Mouse (Mus musculus) G1E (cell line): Measurements from ENCODE around the gene Rbm4.

Source experiments
- CTCF ChIP-seq: IDR thresholded peaks from 2 replicates; pipeline ENCODE4 v1.5.1; 2012; ENCODE audit warnings: low read depth, low read length, inconsistent platforms, mixed read lengths
- GATA1 ChIP-seq: IDR thresholded peaks from 2 replicates; pipeline ENCODE4 v1.6.1; 2012; ENCODE audit warnings: borderline replicate concordance, low read length, inconsistent platforms, mixed read lengths
- GATA2 ChIP-seq: IDR thresholded peaks from 2 replicates; pipeline ENCODE4 v1.6.1; 2012; ENCODE audit warnings: low read depth, low read length, inconsistent platforms, borderline replicate concordance
- TAL1 ChIP-seq: conservative IDR thresholded peaks from 2 replicates; pipeline ENCODE4 v1.6.1; 2012; ENCODE audit warnings: low read depth, low read length, inconsistent platforms, mixed read lengths

GRCm38 (mm10) chr19:4755565-4756192, 38.0 kb downstream of the Rbm4 start:
- TF ChIP-seq CTCF, result peak; percentile 75
- TF ChIP-seq GATA2, result no peak
- no peak for TF ChIP-seq GATA1
- no peak for TF ChIP-seq TAL1
